Mouse (Mus musculus): ENCODE measurements around the gene Cdc14b.

The Cdc14b gene

DNA sequence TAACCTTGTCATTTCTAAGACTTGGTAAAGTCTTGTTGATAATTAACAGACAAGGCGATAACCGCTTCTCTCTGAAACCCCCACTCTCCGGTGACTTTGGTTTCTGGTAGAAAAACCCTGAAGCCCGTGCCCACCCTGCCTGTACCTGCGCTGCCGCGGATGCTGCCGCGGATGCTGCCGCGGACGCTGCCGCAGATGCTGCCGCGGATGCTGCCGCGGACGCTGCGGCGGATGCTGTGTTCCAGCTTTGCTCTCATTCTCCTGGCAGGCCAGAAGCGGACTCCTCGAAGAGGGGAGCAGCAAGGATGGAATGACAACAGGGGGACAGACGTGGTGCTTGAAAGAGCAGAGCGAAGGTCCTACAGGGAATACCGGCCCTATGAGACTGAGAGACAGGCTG, 105.3 kb downstream of the Cdc14b start:
- peak; percentile 33 to 52 for DNase-seq

DNA sequence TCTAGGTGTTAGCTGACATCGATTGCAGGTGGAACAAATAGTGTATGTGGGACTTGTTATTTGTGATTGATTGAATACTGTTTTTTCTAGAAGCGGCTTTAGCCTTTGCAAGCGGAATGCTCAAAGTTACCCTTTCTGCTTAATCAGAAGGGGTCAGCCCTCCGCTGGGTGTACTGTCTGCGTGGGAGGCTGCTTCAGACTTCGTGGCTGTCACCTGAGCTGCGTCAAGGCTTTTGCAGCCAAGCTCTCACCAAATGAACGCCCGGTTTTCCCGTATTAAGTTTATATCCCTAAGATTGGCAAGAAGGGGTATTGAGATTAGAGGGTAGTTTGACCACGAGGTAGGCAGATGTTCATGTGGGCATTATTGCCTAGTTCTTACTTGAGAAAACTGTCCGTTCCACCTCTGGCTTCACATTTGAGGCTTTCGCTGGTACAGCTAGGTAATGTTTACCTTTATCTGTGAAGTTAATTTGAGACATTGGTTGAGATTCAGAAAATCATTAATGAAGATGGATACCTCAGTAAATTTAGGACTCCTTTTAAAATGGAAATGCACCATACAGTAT, 111.9 kb downstream of the Cdc14b start:
- peak in 1 of 2 experiments; percentile 38 for DNase-seq

- DNase-seq = peak; percentile 29 to 46
Observed at GRCm38 (mm10) chr13:64162626-64163025, 112.5 kb downstream of the Cdc14b start.

- no peak for DNase-seq
Observed at GRCm38 (mm10) chr13:64161916-64162611, 113.0 kb downstream of the Cdc14b start.

GRCm38 (mm10) chr13:64161548-64161915, 113.6 kb downstream of the Cdc14b start, which contains the start of gene Habp4:
Gene Habp4 (plus strand): TSS chr13:64161824.
- peak; percentile 98 to 99 for DNase-seq

DNA sequence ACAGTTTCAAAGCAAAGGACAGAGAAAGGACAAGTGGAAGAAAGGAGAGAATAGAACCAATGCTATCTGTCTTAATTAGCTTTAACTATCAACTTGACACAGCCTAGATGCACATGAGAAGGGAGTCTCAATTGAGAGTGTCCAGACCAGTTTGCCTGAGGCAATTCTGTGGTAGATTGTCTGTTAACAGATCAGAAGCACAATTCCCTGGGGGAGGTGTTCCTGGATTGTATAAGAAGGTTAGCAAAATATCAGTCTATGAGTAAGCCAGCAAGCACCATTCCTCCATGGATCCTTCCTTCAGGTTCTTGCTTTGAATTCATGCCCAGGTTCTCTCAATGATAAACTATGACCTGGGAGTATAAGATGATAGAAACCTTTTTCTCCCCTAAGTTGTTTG, 118.1 kb downstream of the Cdc14b start:
- DNase-seq = no peak

- peak; percentile 18 to 49 for DNase-seq
Observed at GRCm38 (mm10) chr13:64155171-64155571, 119.9 kb downstream of the Cdc14b start.

- no peak for DNase-seq
Observed at GRCm38 (mm10) chr13:64154651-64155050, 120.4 kb downstream of the Cdc14b start.

DNA sequence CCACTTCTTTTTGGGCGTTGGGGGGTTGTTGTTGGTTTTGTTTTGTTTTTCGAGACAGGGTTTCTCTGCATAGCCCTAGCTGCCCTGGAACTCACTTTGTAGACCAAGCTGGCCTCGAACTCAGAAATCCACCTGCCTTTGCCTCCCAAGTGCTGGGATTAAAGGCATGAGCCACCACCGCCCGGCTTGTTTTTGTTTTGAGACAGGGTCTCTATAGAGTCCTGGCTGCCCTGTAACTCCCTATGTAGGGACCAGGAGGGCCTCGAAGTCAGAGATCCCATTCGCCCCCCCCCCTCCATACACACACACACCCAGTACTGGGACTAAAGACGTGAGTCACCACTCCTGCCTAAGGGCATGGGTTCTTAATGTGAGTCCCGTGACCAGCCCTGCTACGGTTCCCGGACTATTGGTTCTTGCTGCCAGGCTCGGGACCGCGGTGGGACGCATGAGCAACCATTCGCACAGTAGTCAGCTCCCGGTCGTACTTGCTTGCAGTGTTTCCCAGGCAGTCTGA, 121.3 kb downstream of the Cdc14b start:
- DNase-seq = peak; percentile 76 to 86

DNA sequence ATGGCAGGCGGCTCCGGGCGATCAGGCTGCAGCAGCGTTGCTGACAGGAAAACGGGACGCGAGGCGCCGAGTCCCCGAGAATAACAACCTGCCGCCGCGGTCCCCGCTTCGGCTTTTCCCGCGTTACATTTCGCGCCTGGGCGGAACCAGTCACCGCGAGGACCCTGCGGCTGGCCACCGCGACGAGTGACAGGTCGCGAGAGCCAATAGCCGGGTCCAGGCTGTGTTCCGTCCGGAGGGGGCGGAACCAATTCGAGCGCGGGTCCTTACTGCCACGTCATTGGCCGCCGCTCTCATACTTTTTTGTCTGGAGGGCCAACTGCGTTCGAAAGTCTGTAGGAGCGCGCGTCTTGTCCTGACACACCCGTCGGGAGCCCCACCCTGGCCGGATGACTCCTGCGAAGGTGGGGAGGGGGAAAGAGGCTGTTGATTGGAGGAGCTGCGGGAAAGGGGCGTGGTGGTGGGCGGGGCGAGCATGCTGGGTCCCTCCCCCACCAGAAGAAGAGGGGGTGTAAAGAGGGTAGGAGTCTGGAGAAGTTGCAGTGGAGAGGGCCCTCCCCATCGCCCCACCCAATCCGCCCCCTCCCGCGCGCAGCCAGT, 121.9 kb downstream of the Cdc14b start, which contains the start of gene Zfp367:
Zfp367 (minus strand) TSS at position 120 of the 600 bp plus-strand sequence.
- DNase-seq = peak; percentile 98 to 99

- no peak for DNase-seq
Observed at GRCm38 (mm10) chr13:64152671-64153082, 122.4 kb downstream of the Cdc14b start.

DNA sequence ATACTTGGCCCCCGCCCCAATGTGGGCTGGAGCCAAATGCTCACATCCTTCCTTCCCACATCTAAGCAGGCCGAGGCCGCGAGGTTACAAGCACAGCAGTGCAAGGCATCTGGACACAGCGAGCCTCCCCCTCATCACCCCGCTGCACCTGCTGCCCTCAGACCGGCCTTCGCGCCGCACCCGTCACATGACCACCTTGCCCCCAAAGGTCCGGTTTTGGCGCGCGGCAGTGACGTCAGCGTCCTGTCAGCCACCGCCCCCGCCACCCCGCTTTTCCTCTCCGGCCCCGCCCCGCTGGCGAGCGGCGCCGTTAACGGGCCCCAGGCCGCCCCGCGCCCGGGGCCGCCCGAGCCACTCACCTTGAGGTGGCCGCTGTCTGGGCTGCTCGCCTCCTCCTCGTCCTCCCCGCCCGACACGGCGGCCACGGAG, 122.8 kb downstream of the Cdc14b start:
- DNase-seq = peak; percentile 93 to 95

- DNase-seq = no peak
Observed at GRCm38 (mm10) chr13:64150121-64150520, 125.0 kb downstream of the Cdc14b start.
